Mouse (Mus musculus) liver, embryonic 16.5 days (tissue): Measurements from ENCODE around the gene Lef1. TPM values are rescaled to one million over a fixed set of nuclear protein-coding genes. Genes with fewer than 3 reads are reported as not detected.

Experiments
- ATAC-seq: fragments of 200-750 bp; cut with Nextera tagmentation; 2 replicates; pipeline ENCODE4 v1.8.0; 2017; ENCODE audit warnings: low read depth, mild to moderate bottlenecking, moderate number of reproducible peaks, moderate library complexity
- H3K27ac ChIP-seq: fragments of 300-500 bp; sonication (generic); 2 replicates; pipeline ENCODE4 v1.5.1; 2014; ENCODE audit warnings: mild to moderate bottlenecking, low read length
- H3K27me3 ChIP-seq: fragments of 300-500 bp; sonication (generic); 2 replicates; pipeline ENCODE4 v1.6.1; 2014; ENCODE audit warnings: low read depth, low read length, mixed read lengths; ENCODE audit not compliant: control insufficient read depth, insufficient read depth
- H3K36me3 ChIP-seq: fragments of 300-500 bp; sonication (generic); 2 replicates; pipeline ENCODE4 v1.6.1; 2014; ENCODE audit warnings: mild to moderate bottlenecking; ENCODE audit not compliant: control insufficient read depth, insufficient read depth
- H3K4me1 ChIP-seq: fragments of 300-500 bp; sonication (generic); 2 replicates; pipeline ENCODE4 v1.6.1; 2014; ENCODE audit warnings: low read depth, low read length, mixed read lengths; ENCODE audit not compliant: control insufficient read depth
- H3K4me2 ChIP-seq: fragments of 300-500 bp; sonication (generic); 2 replicates; pipeline ENCODE4 v1.6.1; 2014; ENCODE audit warnings: low read depth, low read length, mixed read lengths
- H3K4me3 ChIP-seq: fragments of 300-500 bp; sonication (generic); 2 replicates; pipeline ENCODE4 v1.5.1; 2014; ENCODE audit warnings: low read depth, mild to moderate bottlenecking, low read length
- H3K9ac ChIP-seq: fragments of 300-500 bp; sonication (generic); 2 replicates; pipeline ENCODE4 v1.6.1; 2014; ENCODE audit warnings: low read depth, low read length
- H3K9me3 ChIP-seq: fragments of 300-500 bp; sonication (generic); replicated peaks from 2 replicates; pipeline ENCODE4 v1.6.1; 2016; ENCODE audit warnings: low read length; ENCODE audit not compliant: control insufficient read depth
- WGBS: fragments of 180-500 bp; shearing (Covaris S2); extraction: QIAGEN DNeasy Blood & Tissue Kit; methylation state at CpG from one replicate; pipeline ENCODE4 v1.1.7; 2014; ENCODE audit not compliant: insufficient replicate concordance; 5-methylcytosine and 5-hydroxymethylcytosine counted together
- polyA plus RNA-seq: library from polyadenylated mRNA; unstranded; fragments of >200 nt; fragmentation: Nextera tagmentation; extraction: Ambion mirVana; gene quantifications from 2 replicates; pipeline ENCODE4 v1.2.1, GENCODE M21; 2015

Lef1 gene
- polyA plus RNA-seq, 1 experiment from 2014 or later, result 2.3 TPM

DNA sequence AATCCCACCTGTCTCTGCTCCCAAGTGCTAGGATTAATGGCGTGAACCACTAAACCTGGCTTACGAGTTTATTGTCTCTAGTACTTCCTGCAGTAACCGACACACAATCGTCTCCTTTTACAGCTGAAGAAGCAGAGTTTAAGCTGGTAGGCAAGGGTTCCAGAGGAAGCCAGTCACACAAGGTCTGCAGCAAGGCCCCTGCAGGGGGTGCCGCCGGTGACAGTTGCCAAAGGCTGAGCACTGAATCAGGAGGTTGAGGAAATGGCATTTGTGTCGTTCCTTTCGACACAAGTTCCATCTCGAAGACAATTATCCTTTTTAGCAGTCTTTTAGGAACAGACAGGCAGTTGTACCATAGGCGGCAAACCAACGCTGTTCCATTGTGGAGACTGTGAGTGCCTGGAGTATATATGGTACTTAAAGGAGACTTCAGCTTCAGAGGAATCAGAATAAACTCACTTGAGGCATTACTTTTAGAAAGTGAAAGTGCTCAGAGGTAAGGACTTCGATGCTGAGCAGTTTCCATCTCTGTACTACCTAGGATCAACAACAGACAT is 49.0 kb downstream of the Lef1 start:
- ATAC-seq, result no peak

DNA sequence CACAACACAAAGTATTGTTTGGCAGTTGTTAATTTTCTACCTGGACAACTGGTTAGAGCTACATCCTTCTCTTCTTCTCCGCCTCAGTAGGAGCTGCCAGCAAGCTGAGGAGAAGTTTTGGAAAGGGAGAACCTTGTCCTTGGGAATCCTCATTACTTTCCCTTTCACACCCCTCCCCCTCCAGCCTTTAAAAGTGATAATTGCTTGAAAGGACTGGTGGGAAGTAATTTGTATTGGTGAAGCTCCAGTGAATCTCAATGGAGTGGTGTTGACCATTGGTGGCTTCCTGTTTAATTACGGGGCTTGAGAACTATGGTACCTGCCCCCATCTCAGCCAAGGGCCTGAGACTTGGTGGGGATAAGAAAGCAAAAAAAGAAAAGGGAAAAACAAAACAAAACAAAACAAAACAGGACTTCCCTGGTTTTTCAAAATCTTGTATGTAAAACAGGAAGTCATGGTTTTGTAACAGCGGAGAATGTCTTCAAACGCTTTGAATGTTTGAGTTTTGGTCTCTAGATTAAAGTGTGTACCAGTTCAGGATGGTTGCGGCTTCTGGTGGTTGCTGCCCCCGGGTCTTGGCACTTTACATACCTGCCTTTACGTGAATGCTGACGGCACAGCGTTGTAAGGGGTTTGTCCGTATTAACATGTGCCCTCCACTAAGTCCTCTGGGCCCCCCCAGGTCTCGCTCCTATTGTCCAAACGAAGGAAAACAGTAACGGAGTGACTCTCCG is 49.8 kb downstream of the Lef1 start:
- Histone ChIP-seq H3K36me3 (no peaks in the 10 kb centered on the region), H3K9ac (no peak overlapping the region), H3K9me3 (no peaks in the 10 kb centered on the region), H3K27ac (no peak overlapping the region), H3K27me3 (no peaks in the 10 kb centered on the region), H3K4me1 (no peaks in the 10 kb centered on the region), H3K4me2 (no peak overlapping the region), H3K4me3 (no peak overlapping the region)
- WGBS, result 61% methylated on average over 14 of the region's 14 CpGs
- ATAC-seq, result no peak

More for the DNA sequence above, 49.0 kb downstream of the Lef1 start:
- Histone ChIP-seq H3K27me3 (no peaks in the 10 kb centered on the region), H3K4me2 (no peak overlapping the region), H3K4me1 (no peaks in the 10 kb centered on the region), H3K27ac (no peak overlapping the region), H3K9ac (no peak overlapping the region), H3K4me3 (no peak overlapping the region), H3K9me3 (no peaks in the 10 kb centered on the region), H3K36me3 (no peaks in the 10 kb centered on the region)
- WGBS, result 52% methylated on average over 12 of the region's 12 CpGs

DNA sequence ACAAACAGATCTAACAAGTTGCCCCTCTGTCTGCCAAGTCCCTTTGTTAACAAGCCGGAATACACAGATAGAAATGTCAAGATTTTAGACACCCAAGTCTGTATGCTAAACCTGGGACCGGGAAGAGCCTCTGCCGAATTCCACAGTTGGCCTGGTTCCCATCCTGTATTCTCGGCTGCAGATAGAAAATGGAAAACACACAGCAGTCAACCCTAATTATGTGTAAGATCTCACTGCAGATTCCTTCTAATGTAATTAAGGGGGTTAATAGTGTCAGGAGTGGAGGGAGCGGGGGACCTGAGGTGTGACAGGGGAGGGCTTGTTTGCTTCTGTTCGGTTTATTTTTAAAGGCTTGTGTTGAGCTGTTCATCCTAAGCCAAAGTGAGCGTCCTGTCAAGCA is 50.6 kb downstream of the Lef1 start:
- no peak for ATAC-seq
- Histone ChIP-seq H3K4me2 (no peak overlapping the region), H3K27me3 (no peaks in the 10 kb centered on the region), H3K4me3 (no peak overlapping the region), H3K4me1 (no peaks in the 10 kb centered on the region), H3K36me3 (no peaks in the 10 kb centered on the region), H3K9me3 (no peaks in the 10 kb centered on the region), H3K9ac (no peak overlapping the region), H3K27ac (no peak overlapping the region)
- 64% methylated on average over 7 of the region's 7 CpGs for WGBS

DNA sequence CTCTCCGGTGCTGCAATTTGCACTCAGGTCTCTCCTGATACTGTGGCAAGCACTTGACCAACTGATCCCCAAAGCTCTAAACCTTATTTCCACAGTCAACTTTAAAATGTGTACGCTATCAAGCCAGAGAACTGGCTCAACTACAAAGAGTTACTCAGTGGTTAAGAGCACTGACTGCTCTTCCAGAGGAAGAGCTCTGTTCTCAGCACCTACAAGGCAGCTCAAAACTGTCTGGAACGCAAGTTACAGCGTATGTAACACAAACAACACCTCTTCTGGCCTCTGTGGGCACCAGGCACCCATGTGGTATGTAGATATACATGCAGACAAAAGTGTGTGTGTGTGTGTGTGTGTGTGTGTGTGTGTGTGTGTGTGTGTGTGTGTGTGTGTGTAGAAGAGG is 57.5 kb downstream of the Lef1 start:
- WGBS, result 67% methylated on average over 4 of the region's 4 CpGs
- H3K27me3 ChIP-seq, result no peaks in the 10 kb centered on the region
- no peaks in the 10 kb centered on the region for H3K36me3 ChIP-seq
- no peaks in the 10 kb centered on the region for H3K4me1 ChIP-seq
- H3K27ac ChIP-seq, result no peak overlapping the region
- H3K4me2 ChIP-seq, result no peak overlapping the region
- no peak overlapping the region for H3K4me3 ChIP-seq
- H3K9ac ChIP-seq, result no peak overlapping the region
- no peaks in the 10 kb centered on the region for H3K9me3 ChIP-seq
- ATAC-seq, result no peak

DNA sequence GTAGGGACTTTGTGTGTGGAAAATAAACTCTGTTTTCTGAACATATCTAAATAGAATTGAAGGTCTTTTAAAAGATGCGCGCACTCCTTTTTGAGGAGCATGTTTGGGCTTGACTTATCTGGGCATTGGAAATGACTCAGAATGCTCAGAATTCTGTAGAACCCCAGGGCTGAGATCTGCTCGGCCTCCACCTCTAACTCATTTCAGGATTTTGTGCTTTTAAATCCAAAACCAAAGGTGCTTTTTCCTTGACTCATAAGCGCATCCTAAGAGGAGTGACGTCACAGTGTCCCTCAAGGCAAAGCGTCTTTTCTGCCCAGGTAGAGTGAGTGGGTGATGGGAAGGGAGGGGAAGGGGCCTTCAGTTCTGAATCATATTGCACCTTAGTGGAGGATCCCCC is 58.9 kb downstream of the Lef1 start:
- Histone ChIP-seq H3K9ac (no peak overlapping the region), H3K9me3 (no peaks in the 10 kb centered on the region), H3K27ac (no peak overlapping the region), H3K4me3 (no peak overlapping the region), H3K36me3 (no peaks in the 10 kb centered on the region), H3K4me1 (no peaks in the 10 kb centered on the region), H3K27me3 (no peaks in the 10 kb centered on the region), H3K4me2 (no peak overlapping the region)
- ATAC-seq, result no peak
- WGBS, result 69% methylated on average over 6 of the region's 6 CpGs

DNA sequence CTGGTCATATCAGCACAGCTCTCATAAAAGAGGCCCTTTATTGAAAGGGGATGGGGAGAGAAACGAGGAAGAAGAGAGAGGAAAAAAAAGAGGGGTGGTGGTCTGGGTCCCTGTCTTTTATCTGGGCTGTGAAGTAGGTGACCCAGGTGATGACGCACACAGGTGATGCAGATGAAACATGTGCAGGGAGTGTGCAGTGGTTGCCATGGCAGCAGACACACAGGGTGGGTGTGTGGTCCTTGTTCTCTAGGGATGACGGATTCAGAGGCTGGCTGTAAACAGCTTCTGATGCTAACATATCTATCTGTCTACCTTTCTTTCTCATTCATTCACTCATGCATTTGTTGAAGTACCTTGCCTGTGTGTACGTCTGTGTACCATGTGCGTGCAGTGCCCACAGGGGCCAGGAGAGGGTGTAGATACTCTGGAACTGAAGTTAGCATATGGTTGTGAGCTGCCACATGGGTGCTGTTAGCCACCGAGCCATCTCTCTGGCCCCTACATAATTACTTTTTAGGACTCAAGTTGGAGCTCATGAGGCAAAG is 59.9 kb downstream of the Lef1 start:
- 61% methylated on average over 6 of the region's 6 CpGs for WGBS
- Histone ChIP-seq H3K4me3 (no peak overlapping the region), H3K36me3 (no peaks in the 10 kb centered on the region), H3K9ac (no peak overlapping the region), H3K27ac (no peak overlapping the region), H3K9me3 (no peaks in the 10 kb centered on the region), H3K4me1 (no peaks in the 10 kb centered on the region), H3K4me2 (no peak overlapping the region), H3K27me3 (no peaks in the 10 kb centered on the region)
- no peak for ATAC-seq

DNA sequence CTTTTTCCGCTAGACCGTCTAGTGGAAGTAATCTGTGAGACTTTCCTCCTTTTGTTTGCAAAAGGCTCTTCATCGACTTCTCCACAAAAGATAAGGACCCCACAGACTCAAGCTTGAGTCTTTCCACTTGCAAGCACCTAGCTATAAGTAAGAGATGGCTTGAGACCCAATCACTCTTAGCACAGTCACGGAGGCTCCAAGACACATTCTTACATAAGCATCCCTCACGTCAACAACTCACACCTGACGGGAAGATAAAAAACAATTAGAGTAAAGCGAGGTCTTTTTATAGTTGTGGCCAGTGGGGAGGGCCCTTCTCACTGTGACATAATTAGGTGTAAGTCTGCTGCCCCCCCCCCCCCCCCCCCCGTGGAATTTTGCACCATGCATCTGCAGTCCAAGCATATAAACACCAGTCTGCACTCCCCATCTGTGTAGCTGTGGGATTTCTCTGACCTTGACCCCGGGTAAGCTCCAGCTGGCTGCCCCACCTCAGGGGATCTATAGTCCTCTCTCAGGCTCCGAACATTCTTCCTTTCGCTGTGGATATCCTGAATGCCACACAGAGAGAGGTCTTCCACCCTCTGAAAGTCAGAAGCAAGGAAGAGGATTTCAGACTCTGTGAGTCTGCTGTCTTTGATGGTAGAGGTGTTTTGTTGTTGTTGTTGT is 61.2 kb downstream of the Lef1 start:
- no peak overlapping the region for H3K9ac ChIP-seq
- no peak for ATAC-seq
- H3K4me2 ChIP-seq, result no peak overlapping the region
- H3K36me3 ChIP-seq, result no peaks in the 10 kb centered on the region
- no peaks in the 10 kb centered on the region for H3K9me3 ChIP-seq
- no peaks in the 10 kb centered on the region for H3K27me3 ChIP-seq
- WGBS, result 63% methylated on average over 10 of the region's 11 CpGs
- no peak overlapping the region for H3K4me3 ChIP-seq
- no peak overlapping the region for H3K27ac ChIP-seq
- no peaks in the 10 kb centered on the region for H3K4me1 ChIP-seq

DNA sequence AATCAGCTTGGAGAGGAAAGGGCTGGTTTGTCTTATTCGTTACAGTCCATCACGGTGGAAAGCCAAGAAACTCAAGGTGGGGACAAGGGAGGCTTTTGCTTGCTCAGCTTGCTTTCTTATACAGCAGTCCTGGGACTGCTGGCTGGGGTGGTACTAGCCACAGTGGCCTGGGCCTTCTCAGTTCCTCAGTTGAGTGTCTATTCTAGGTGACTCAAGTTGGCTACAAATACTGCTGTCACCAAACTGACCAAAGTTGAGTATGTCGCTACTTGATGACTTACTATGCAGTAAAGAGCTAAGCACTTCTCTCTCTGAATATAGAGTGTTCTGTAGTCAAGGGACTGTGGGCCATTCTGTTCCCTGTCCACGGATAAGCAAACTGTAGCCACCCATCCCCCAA is 62.0 kb downstream of the Lef1 start:
- Histone ChIP-seq H3K36me3 (no peaks in the 10 kb centered on the region), H3K4me2 (no peak overlapping the region), H3K4me3 (no peak overlapping the region), H3K9ac (no peak overlapping the region), H3K4me1 (no peaks in the 10 kb centered on the region), H3K27ac (no peak overlapping the region), H3K27me3 (no peaks in the 10 kb centered on the region), H3K9me3 (no peaks in the 10 kb centered on the region)
- 58% methylated on average over 4 of the region's 4 CpGs for WGBS
- ATAC-seq, result no peak

DNA sequence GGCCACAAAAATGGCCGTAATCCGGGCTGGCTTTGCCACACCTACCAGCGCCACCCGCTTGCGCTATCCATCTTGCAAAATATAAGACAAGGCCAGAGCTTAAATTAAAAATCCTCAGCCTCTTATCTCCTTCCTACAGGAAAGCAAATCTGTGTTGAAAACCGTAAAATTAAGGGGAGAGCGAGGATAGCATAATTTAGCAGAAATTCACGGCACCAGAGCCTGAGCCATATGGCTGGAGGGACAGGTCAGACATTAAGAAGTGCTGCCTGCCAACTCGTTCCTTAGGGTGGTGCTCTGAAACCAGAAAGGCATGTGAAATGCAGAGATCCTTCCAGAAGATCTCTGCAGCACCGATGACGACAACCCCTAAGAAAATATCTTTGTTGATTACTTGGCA is 70.7 kb downstream of the Lef1 start:
- Histone ChIP-seq H3K4me1 (no peaks in the 10 kb centered on the region), H3K9ac (no peak overlapping the region), H3K27ac (no peak overlapping the region), H3K4me2 (no peak overlapping the region), H3K36me3 (no peaks in the 10 kb centered on the region), H3K27me3 (no peaks in the 10 kb centered on the region), H3K4me3 (no peak overlapping the region), H3K9me3 (no peaks in the 10 kb centered on the region)
- ATAC-seq, result no peak
- WGBS, result 76% methylated on average over 11 of the region's 11 CpGs
